In the genomic region with DNA sequence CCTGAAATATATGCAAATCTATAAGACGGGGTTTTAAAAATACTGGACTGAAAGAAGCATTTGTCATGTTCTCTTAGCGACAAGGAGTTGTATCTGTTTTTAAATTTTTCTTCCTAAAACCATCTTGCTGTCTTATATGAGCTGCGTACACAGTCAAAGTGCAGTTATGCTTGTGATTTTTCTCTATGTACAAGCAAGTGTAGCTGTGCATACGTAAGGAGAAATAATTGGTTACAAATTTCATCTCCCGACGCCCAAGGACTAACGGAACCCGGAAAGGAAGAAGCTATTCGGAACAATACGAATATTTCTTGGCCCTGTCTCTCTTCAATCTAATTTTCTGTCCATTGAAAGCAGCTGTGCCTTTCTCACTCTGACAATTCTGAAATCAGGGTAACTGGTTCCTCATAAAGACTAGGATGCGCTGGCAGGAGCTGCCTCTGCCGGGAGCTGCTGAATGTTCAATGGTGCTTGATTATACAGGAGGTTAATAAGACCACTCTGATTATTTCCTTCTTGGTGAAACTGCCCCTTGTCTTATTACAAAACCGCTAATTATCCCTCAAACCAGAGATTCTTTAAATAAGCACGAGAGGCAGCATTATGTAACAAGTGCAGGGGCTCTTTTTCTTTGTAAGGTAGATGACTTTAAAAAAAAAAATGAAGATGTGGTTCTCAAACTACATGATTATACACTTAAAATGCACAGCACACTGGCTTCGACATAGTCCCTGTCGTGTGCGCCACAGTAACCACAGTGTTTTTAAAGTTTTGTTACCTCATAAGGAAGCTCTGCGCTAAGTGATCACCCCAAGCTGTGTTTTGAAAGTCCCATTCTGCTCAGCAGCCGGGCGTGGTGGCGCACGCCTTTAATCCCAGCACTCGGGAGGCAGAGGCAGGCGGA, we compare ENCODE assay signal across 16 mouse cellular contexts.
DNase-seq lines count a peak whose midpoint lies in the region; ATAC-seq lines count a peak whose summit lies in the region.
"Had no signal": no experiment of that assay in that cellular context is flagged by ENCODE, and none has a peak within 500 bp of the region (broad histone marks: within the 10 kb centered on the region; RNA-seq: fewer than 3 reads in every experiment).

No protein-coding gene starts in this region.

- H3K4me2 ChIP-seq in hindbrain, embryonic 16.5 days (ENCODE audit: low read length), result no peak overlapping the region
- no peak overlapping the region for H3K4me2 ChIP-seq in hindbrain, embryonic 11.5 days (replicated peaks; ENCODE audit: low read depth, low read length)
- H3K4me2 ChIP-seq in midbrain, embryonic 14.5 days (ENCODE audit: low read length), result no peak overlapping the region
- H3K4me2 ChIP-seq in midbrain, embryonic 11.5 days, result no peak overlapping the region
- no peak overlapping the region for H3K4me2 ChIP-seq in forebrain, embryonic 14.5 days (ENCODE audit: low read length)
- H3K4me2 ChIP-seq: heart, embryonic 15.5 days; liver, embryonic 13.5 days had no signal

- no peaks in the 10 kb centered on the region for H3K27me3 ChIP-seq in hindbrain, embryonic 16.5 days (replicated peaks; ENCODE audit: control insufficient read depth, insufficient read depth, low read length)
- H3K27me3 ChIP-seq in hindbrain, embryonic 11.5 days (ENCODE audit: control insufficient read depth, insufficient read depth, low read length), result no peaks in the 10 kb centered on the region
- H3K27me3 ChIP-seq in midbrain, embryonic 14.5 days (ENCODE audit: control insufficient read depth, insufficient read depth, low read length), result no peaks in the 10 kb centered on the region
- H3K27me3 ChIP-seq in midbrain, embryonic 11.5 days (ENCODE audit: control insufficient read depth, insufficient read depth, low read length), result no peaks in the 10 kb centered on the region
- H3K27me3 ChIP-seq in forebrain, embryonic 14.5 days (replicated peaks; ENCODE audit: control insufficient read depth, insufficient read depth, low read length), result no peaks in the 10 kb centered on the region
- H3K27me3 ChIP-seq: heart, embryonic 15.5 days; liver, embryonic 13.5 days had no signal

- H3K27ac ChIP-seq in hindbrain, embryonic 16.5 days (ENCODE audit: low read depth, low read length), result no peak overlapping the region
- no peak overlapping the region for H3K27ac ChIP-seq in hindbrain, embryonic 11.5 days (ENCODE audit: low read depth, low read length)
- H3K27ac ChIP-seq in midbrain, embryonic 14.5 days (replicated peaks; ENCODE audit: low read depth, low read length), result no peak overlapping the region
- H3K27ac ChIP-seq in midbrain, embryonic 11.5 days (ENCODE audit: low read depth, low read length), result no peak overlapping the region
- no peak overlapping the region for H3K27ac ChIP-seq in forebrain, embryonic 14.5 days (ENCODE audit: low read depth, low read length)
- H3K27ac ChIP-seq: embryonic facial prominence, embryonic 10.5 days; heart, embryonic 15.5 days; liver, embryonic 13.5 days had no signal

- H3K4me1 ChIP-seq in hindbrain, embryonic 16.5 days (ENCODE audit: control insufficient read depth, insufficient read depth, low read depth, low read length), result no peaks in the 10 kb centered on the region
- no peaks in the 10 kb centered on the region for H3K4me1 ChIP-seq in hindbrain, embryonic 11.5 days (replicated peaks; ENCODE audit: control insufficient read depth, insufficient read depth, low read length)
- no peaks in the 10 kb centered on the region for H3K4me1 ChIP-seq in midbrain, embryonic 14.5 days (ENCODE audit: control insufficient read depth, insufficient read depth, low read length)
- H3K4me1 ChIP-seq in midbrain, embryonic 11.5 days (ENCODE audit: control insufficient read depth, insufficient read depth, low read length), result no peaks in the 10 kb centered on the region
- no peaks in the 10 kb centered on the region for H3K4me1 ChIP-seq in forebrain, embryonic 14.5 days (ENCODE audit: control insufficient read depth, insufficient read depth, low read length)
- H3K4me1 ChIP-seq: embryonic facial prominence, embryonic 10.5 days; heart, embryonic 15.5 days; liver, embryonic 13.5 days had no signal

- WGBS in hindbrain, embryonic 16.5 days, result 78% methylated on average over 24 of the region's 24 CpGs
- WGBS in hindbrain, embryonic 11.5 days, result 91% methylated on average over 24 of the region's 24 CpGs
- WGBS in midbrain, embryonic 14.5 days, result 87% methylated on average over 24 of the region's 24 CpGs
- WGBS in midbrain, embryonic 11.5 days, result 93% methylated on average over 24 of the region's 24 CpGs
- WGBS in forebrain, embryonic 14.5 days, result 74% methylated on average over 24 of the region's 24 CpGs

- H3K9me3 ChIP-seq in hindbrain, embryonic 16.5 days (ENCODE audit: control insufficient read depth, low read length), result no peaks in the 10 kb centered on the region
- no peaks in the 10 kb centered on the region for H3K9me3 ChIP-seq in hindbrain, embryonic 11.5 days (ENCODE audit: control insufficient read depth, low read length)
- H3K9me3 ChIP-seq in midbrain, embryonic 14.5 days (ENCODE audit: control insufficient read depth, low read length), result no peaks in the 10 kb centered on the region
- H3K9me3 ChIP-seq in midbrain, embryonic 11.5 days (ENCODE audit: control insufficient read depth, low read length), result no peaks in the 10 kb centered on the region
- no peaks in the 10 kb centered on the region for H3K9me3 ChIP-seq in forebrain, embryonic 14.5 days (replicated peaks; ENCODE audit: control insufficient read depth, low read length)
- H3K9me3 ChIP-seq: embryonic facial prominence, embryonic 10.5 days; heart, embryonic 15.5 days; liver, embryonic 13.5 days had no signal

- no peak overlapping the region for H3K4me3 ChIP-seq in hindbrain, embryonic 16.5 days (ENCODE audit: low read length)
- H3K4me3 ChIP-seq in hindbrain, embryonic 11.5 days (ENCODE audit: low read depth, low read length), result no peak overlapping the region
- H3K4me3 ChIP-seq in midbrain, embryonic 14.5 days (replicated peaks; ENCODE audit: low read depth, low read length), result no peak overlapping the region
- no peak overlapping the region for H3K4me3 ChIP-seq in midbrain, embryonic 11.5 days (ENCODE audit: low read depth, low read length)
- H3K4me3 ChIP-seq in forebrain, embryonic 14.5 days (ENCODE audit: low read depth, low read length), result no peak overlapping the region
- H3K4me3 ChIP-seq: embryonic facial prominence, embryonic 10.5 days; erythroblast, embryonic 14.5 days; heart, embryonic 15.5 days; liver, embryonic 13.5 days had no signal

- H3K9ac ChIP-seq in hindbrain, embryonic 16.5 days (ENCODE audit: low read depth, low read length), result no peak overlapping the region
- H3K9ac ChIP-seq in hindbrain, embryonic 11.5 days (ENCODE audit: low read depth, low read length), result no peak overlapping the region
- no peak overlapping the region for H3K9ac ChIP-seq in midbrain, embryonic 14.5 days (replicated peaks; ENCODE audit: low read length)
- H3K9ac ChIP-seq in midbrain, embryonic 11.5 days (ENCODE audit: low read length), result no peak overlapping the region
- H3K9ac ChIP-seq in forebrain, embryonic 14.5 days (ENCODE audit: low read length), result no peak overlapping the region
- H3K9ac ChIP-seq: heart, embryonic 15.5 days; liver, embryonic 13.5 days had no signal

- peak; percentile 61; the same call in 1 of the 2 replicates for ATAC-seq in hindbrain, embryonic 16.5 days
- no peak for ATAC-seq in hindbrain, embryonic 11.5 days (ENCODE audit: low FRiP score)
- ATAC-seq in midbrain, embryonic 14.5 days (ENCODE audit: low FRiP score, low TSS enrichment), result no peak
- ATAC-seq in midbrain, embryonic 11.5 days (ENCODE audit: low FRiP score), result no peak
- peak; percentile 91 for ATAC-seq in forebrain, embryonic 14.5 days

- no peaks in the 10 kb centered on the region for H3K36me3 ChIP-seq in hindbrain, embryonic 16.5 days (ENCODE audit: control insufficient read depth, insufficient read depth, low read length)
- H3K36me3 ChIP-seq in hindbrain, embryonic 11.5 days (ENCODE audit: control insufficient read depth, insufficient read depth, low read length), result no peaks in the 10 kb centered on the region
- H3K36me3 ChIP-seq in midbrain, embryonic 14.5 days (ENCODE audit: control insufficient read depth, insufficient read depth, low read length), result no peaks in the 10 kb centered on the region
- no peaks in the 10 kb centered on the region for H3K36me3 ChIP-seq in midbrain, embryonic 11.5 days (ENCODE audit: control insufficient read depth, insufficient read depth, low read length)
- no peaks in the 10 kb centered on the region for H3K36me3 ChIP-seq in forebrain, embryonic 14.5 days (ENCODE audit: control insufficient read depth, insufficient read depth, low read length)
- H3K36me3 ChIP-seq: embryonic facial prominence, embryonic 10.5 days; heart, embryonic 15.5 days; liver, embryonic 13.5 days had no signal

- no peak for DNase-seq in hindbrain, embryonic 11.5 days (ENCODE audit: low spot score)
- peak; percentile 24 for DNase-seq in midbrain, embryonic 14.5 days
- no peak for DNase-seq in midbrain, embryonic 11.5 days (ENCODE audit: low spot score, missing footprints)
- DNase-seq in forebrain, embryonic 14.5 days (ENCODE audit: low spot score), result peak; percentile 63
- DNase-seq in right cerebral cortex, postnatal 25 days, result peak; percentile 42
- DNase-seq in adrenal gland, postnatal 14 days, result no peak
- DNase-seq: adrenal gland, postnatal 10 days; cerebellum, postnatal 25 days; heart, adult 18-20 months; kidney, adult 2 months; kidney, postnatal 4 days; liver, embryonic 13.5 days had no signal

Comparison
In these comparisons a context has a peak if more than half of its experiments do, and no peak if none do; other contexts are left out.
1. ATAC-seq: peak in hindbrain, embryonic 16.5 days (single experiment) and forebrain, embryonic 14.5 days (single experiment); none in hindbrain, embryonic 11.5 days (single experiment), midbrain, embryonic 14.5 days (single experiment) and midbrain, embryonic 11.5 days (single experiment).
2. DNase-seq: peak in midbrain, embryonic 14.5 days (single experiment), forebrain, embryonic 14.5 days (single experiment) and right cerebral cortex, postnatal 25 days (single experiment); none in hindbrain, embryonic 11.5 days (single experiment), midbrain, embryonic 11.5 days (single experiment) and adrenal gland, postnatal 14 days (single experiment).